Mouse (Mus musculus) intestine, embryonic 16.5 days (tissue): ENCODE results near the gene D030056L22Rik. TPM values are rescaled to one million over a fixed set of nuclear protein-coding genes. Genes with fewer than 3 reads are reported as not detected.

Experiments used
- ATAC-seq: fragments of 200-750 bp; cut with Nextera tagmentation; 2 replicates; pipeline ENCODE4 v1.8.0; 2017; ENCODE audit warnings: moderate TSS enrichment, moderate library complexity
- H3K27ac ChIP-seq: fragments of 300-500 bp; sonication (generic); 2 replicates; pipeline ENCODE4 v1.5.1; 2014; ENCODE audit warnings: mild to moderate bottlenecking, low read length
- H3K27me3 ChIP-seq: fragments of 300-500 bp; sonication (generic); replicated peaks from 2 replicates; pipeline ENCODE4 v1.6.1; 2014; ENCODE audit warnings: low read length, control low read depth, mixed read lengths; ENCODE audit not compliant: control insufficient read depth, insufficient read depth
- H3K36me3 ChIP-seq: fragments of 300-500 bp; sonication (generic); 2 replicates; pipeline ENCODE4 v1.6.1; 2014; ENCODE audit warnings: low read length, control low read depth; ENCODE audit not compliant: control insufficient read depth, insufficient read depth
- H3K4me1 ChIP-seq: fragments of 300-500 bp; sonication (generic); 2 replicates; pipeline ENCODE4 v1.6.1; 2014; ENCODE audit warnings: low read length, control low read depth, mixed read lengths; ENCODE audit not compliant: control insufficient read depth, insufficient read depth
- H3K4me2 ChIP-seq: fragments of 300-500 bp; sonication (generic); 2 replicates; pipeline ENCODE4 v1.6.1; 2014; ENCODE audit warnings: low read depth, low read length, control low read depth
- H3K4me3 ChIP-seq: fragments of 300-500 bp; sonication (generic); 2 replicates; pipeline ENCODE4 v1.5.1; 2014; ENCODE audit warnings: mild to moderate bottlenecking, low read length
- H3K9ac ChIP-seq: fragments of 300-500 bp; sonication (generic); 2 replicates; pipeline ENCODE4 v1.6.1; 2014; ENCODE audit warnings: low read depth, low read length
- H3K9me3 ChIP-seq: fragments of 300-500 bp; sonication (generic); 2 replicates; pipeline ENCODE4 v1.6.1; 2016; ENCODE audit warnings: low read length, control low read depth; ENCODE audit not compliant: control insufficient read depth
- WGBS: fragments of 180-500 bp; shearing (Covaris S2); extraction: QIAGEN DNeasy Blood & Tissue Kit; methylation state at CpG from one replicate; pipeline ENCODE4 v1.1.7; 2014; 5-methylcytosine and 5-hydroxymethylcytosine counted together
- polyA plus RNA-seq: library from polyadenylated mRNA; unstranded; fragments of >200 nt; fragmentation: Nextera tagmentation; extraction: Ambion mirVana; gene quantifications from 2 replicates; pipeline ENCODE4 v1.2.1, GENCODE M21; 2015

D030056L22Rik gene
- polyA plus RNA-seq, 1 experiment from 2014 or later, result 17.6 TPM

DNA sequence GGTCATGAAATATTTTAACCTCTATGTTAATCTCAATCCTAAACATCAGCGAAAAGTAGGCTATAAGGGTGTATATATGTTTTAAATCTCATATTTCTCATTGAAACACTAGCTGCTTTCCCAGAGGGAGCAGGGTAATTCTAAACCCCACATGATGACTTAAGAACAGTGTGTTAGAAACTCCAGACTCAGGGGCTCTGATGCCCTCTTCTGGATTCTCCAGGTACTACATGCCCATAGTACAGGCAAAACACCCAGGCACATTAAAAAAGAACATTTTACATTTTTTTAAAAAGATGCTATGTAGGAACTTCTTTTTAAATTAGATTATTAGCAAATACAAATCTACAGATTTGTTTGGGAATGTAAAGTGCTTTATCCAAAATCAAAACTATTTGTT, 3.4 kb downstream of the D030056L22Rik start:
- Histone ChIP-seq H3K27ac (no peak overlapping the region), H3K9ac (no peak overlapping the region), H3K4me2 (no peak overlapping the region), H3K27me3 (no peaks in the 10 kb centered on the region), H3K36me3 (peaks cover 3% of the 10 kb centered on the region; the same call in 1 of the 2 replicates), H3K4me1 (peaks cover 10% of the 10 kb centered on the region), H3K9me3 (no peaks in the 10 kb centered on the region), H3K4me3 (no peak overlapping the region)
- WGBS, result 34% methylated on average over 1 of the region's 1 CpGs
- no peak for ATAC-seq

- 87% methylated on average over 3 of the region's 3 CpGs for WGBS
Observed at GRCm38 (mm10) chr19:18720337-18720736, 7.3 kb downstream of the D030056L22Rik start.

GRCm38 (mm10) chr19:18725186-18725585, 12.2 kb downstream of the D030056L22Rik start:
- H3K4me2 ChIP-seq, result no peak overlapping the region
- 91% methylated on average over 2 of the region's 2 CpGs for WGBS
- H3K4me1 ChIP-seq, result no peaks in the 10 kb centered on the region
- H3K27ac ChIP-seq, result no peak overlapping the region
- H3K36me3 ChIP-seq, result no peaks in the 10 kb centered on the region
- no peak overlapping the region for H3K9ac ChIP-seq
- no peak for ATAC-seq
- H3K27me3 ChIP-seq, result no peaks in the 10 kb centered on the region
- H3K4me3 ChIP-seq, result no peak overlapping the region
- H3K9me3 ChIP-seq, result no peaks in the 10 kb centered on the region

More at GRCm38 (mm10) chr19:18720337-18720736, 7.3 kb downstream of the D030056L22Rik start:
- no peak for ATAC-seq
- no peak overlapping the region for H3K27ac ChIP-seq
- H3K36me3 ChIP-seq, result peaks cover 3% of the 10 kb centered on the region; the same call in 1 of the 2 replicates
- H3K4me2 ChIP-seq, result no peak overlapping the region
- no peaks in the 10 kb centered on the region for H3K9me3 ChIP-seq
- no peaks in the 10 kb centered on the region for H3K4me1 ChIP-seq
- H3K9ac ChIP-seq, result no peak overlapping the region
- H3K27me3 ChIP-seq, result no peaks in the 10 kb centered on the region
- no peak overlapping the region for H3K4me3 ChIP-seq

- no peak overlapping the region for H3K4me2 ChIP-seq
- no peaks in the 10 kb centered on the region for H3K36me3 ChIP-seq
- no peak overlapping the region for H3K9ac ChIP-seq
- no peak overlapping the region for H3K4me3 ChIP-seq
- no peak overlapping the region for H3K27ac ChIP-seq
- H3K27me3 ChIP-seq, result no peaks in the 10 kb centered on the region
- 40% methylated on average over 7 of the region's 7 CpGs for WGBS
- peak; percentile 82 for ATAC-seq
- no peaks in the 10 kb centered on the region for H3K4me1 ChIP-seq
- H3K9me3 ChIP-seq, result no peaks in the 10 kb centered on the region
Observed at GRCm38 (mm10) chr19:18730255-18730654, 17.3 kb downstream of the D030056L22Rik start.

DNA sequence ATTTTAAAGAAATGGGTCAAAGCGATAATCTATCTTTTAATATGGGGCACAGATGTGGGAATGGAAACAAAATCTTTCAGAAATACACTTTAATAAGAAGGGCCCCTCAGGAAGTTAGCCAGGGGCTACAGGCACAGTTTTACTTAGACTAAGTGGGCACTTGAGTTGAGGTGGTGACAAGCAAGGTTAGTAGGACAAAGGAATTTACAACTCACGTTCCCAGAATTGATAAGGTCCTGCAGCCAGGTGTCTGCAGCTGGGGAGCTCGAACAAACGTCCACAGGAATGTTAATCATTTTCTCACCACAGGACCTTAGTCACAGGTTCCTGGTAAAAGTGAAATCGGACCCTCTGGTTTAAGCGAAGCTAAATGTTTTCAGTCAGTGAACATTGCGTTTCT, 18.1 kb downstream of the D030056L22Rik start:
- Histone ChIP-seq H3K9me3 (no peaks in the 10 kb centered on the region), H3K27ac (no peak overlapping the region), H3K4me2 (no peak overlapping the region), H3K36me3 (no peaks in the 10 kb centered on the region), H3K4me3 (no peak overlapping the region), H3K9ac (no peak overlapping the region), H3K4me1 (no peaks in the 10 kb centered on the region), H3K27me3 (no peaks in the 10 kb centered on the region)
- WGBS, result 27% methylated on average over 7 of the region's 7 CpGs
- ATAC-seq, result no peak

GRCm38 (mm10) chr19:18735901-18736300, 22.9 kb downstream of the D030056L22Rik start:
- WGBS, result 93% methylated on average over 4 of the region's 4 CpGs
- Histone ChIP-seq H3K36me3 (no peaks in the 10 kb centered on the region), H3K27ac (no peak overlapping the region), H3K9ac (no peak overlapping the region), H3K9me3 (no peaks in the 10 kb centered on the region), H3K4me3 (no peak overlapping the region), H3K4me2 (no peak overlapping the region), H3K27me3 (no peaks in the 10 kb centered on the region), H3K4me1 (no peaks in the 10 kb centered on the region)
- ATAC-seq, result no peak

DNA sequence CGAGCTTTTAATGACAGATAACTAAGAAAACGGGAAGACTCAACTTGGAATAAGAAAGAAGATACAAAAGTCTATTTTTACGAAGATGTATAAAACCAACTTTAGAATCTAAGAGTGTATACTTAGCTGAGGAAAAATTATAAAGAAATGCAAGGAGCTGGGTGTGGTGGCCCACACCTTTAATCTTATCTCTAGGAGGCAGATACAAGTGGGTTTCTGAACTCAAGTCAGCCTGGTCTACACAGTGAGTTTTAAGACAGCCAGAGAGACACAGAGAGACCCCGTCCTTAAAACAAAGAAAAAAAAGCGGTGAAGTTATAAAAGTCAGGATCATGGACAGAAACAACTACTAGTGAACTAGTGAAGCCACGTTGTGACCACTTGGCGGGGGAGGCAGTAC, 26.2 kb downstream of the D030056L22Rik start:
- H3K4me3 ChIP-seq, result no peak overlapping the region
- H3K4me2 ChIP-seq, result no peak overlapping the region
- no peak overlapping the region for H3K9ac ChIP-seq
- H3K9me3 ChIP-seq, result no peaks in the 10 kb centered on the region
- 74% methylated on average over 7 of the region's 7 CpGs for WGBS
- no peaks in the 10 kb centered on the region for H3K27me3 ChIP-seq
- no peak for ATAC-seq
- no peaks in the 10 kb centered on the region for H3K36me3 ChIP-seq
- no peaks in the 10 kb centered on the region for H3K4me1 ChIP-seq
- H3K27ac ChIP-seq, result no peak overlapping the region

DNA sequence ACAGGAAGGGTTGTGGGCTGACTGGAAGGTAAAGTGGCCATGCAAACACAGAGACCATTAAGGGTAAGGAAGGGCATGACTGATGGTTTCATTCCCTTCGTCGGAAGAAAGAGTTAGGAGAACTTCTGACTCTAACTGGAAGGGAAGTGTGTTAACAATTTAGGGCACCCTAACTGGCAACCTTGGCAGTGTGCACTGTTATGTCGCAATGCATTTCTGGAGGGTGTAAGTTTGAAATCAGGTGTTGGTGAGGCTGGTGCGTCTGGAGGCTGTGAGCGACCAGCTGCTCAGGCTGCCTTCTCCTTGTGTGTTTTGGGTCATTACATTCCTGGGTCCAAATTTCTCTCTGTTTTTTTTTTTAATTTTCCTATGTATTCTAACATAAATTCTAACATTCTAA, 31.0 kb downstream of the D030056L22Rik start:
- no peaks in the 10 kb centered on the region for H3K36me3 ChIP-seq
- H3K27me3 ChIP-seq, result no peaks in the 10 kb centered on the region
- no peak overlapping the region for H3K9ac ChIP-seq
- no peaks in the 10 kb centered on the region for H3K4me1 ChIP-seq
- H3K9me3 ChIP-seq, result no peaks in the 10 kb centered on the region
- WGBS, result 85% methylated on average over 5 of the region's 5 CpGs
- no peak overlapping the region for H3K4me3 ChIP-seq
- no peak for ATAC-seq
- no peak overlapping the region for H3K27ac ChIP-seq
- H3K4me2 ChIP-seq, result no peak overlapping the region

DNA sequence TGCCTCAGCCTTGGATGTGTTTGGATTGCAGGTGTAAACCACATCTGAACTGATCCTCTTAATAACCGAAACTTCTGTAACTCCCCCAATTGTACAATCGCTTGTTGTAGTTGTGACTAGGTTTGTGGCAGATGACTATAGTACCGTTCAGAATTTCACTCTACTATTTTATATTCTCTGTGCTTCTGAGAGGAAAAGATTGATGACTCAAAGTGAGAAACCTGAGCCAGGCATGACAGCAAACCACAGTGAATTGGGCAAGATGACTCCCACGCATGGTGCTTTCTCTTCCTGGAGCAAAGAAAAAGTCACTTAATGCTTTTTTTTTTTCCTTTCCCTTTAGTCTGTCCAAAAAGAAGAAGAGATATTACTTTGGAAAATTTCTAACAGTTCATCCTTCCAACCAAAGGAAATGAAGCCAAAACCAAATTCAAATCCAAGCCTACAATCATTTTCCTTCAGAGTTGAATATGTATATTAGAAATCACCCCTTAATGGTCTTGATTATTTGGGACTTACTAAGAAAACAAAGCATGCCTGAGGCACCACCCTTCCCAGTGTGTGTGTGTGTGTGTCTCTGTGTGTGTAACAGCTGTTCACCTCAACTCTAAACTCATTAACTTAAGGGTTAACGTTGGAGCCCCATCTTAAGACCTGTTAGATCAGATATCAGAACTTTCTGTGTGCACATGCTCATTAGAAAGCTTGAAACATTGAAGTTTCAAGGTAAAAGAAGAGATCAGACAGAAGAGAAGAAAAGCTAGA, 33.8 kb downstream of the D030056L22Rik start:
- Histone ChIP-seq H3K4me2 (no peak overlapping the region), H3K27me3 (no peaks in the 10 kb centered on the region), H3K4me1 (0 out of 2 replicates have a peak, but pooled peaks cover 2% of the 10 kb centered on the region), H3K4me3 (no peak overlapping the region), H3K27ac (no peak overlapping the region), H3K9ac (no peak overlapping the region), H3K9me3 (no peaks in the 10 kb centered on the region), H3K36me3 (no peaks in the 10 kb centered on the region)
- no peak for ATAC-seq
- WGBS, result 87% methylated on average over 5 of the region's 5 CpGs

DNA sequence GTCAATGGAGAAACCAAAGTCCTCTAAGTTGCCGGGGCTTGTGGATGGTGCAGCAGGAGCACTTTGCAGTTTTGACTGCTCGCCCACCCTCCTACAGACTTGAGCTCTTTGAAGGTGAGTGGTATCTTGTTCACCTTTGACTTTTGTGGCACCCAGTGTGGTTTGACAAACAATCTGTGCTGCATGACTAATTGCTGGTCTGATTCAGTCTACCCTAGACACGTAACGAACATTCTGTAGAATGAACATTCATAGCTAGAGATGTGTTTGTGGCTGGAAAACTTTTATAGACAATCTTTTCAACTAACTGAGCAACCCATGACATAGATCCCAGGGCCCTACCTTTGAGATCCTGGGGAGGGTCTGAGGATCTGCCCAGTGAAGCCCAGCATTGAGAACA, 34.4 kb downstream of the D030056L22Rik start:
- no peak overlapping the region for H3K4me3 ChIP-seq
- ATAC-seq, result no peak
- H3K9ac ChIP-seq, result no peak overlapping the region
- no peaks in the 10 kb centered on the region for H3K36me3 ChIP-seq
- WGBS, result 87% methylated on average over 4 of the region's 4 CpGs
- no peaks in the 10 kb centered on the region for H3K9me3 ChIP-seq
- no peak overlapping the region for H3K4me2 ChIP-seq
- no peaks in the 10 kb centered on the region for H3K27me3 ChIP-seq
- 0 out of 2 replicates have a peak, but pooled peaks cover 2% of the 10 kb centered on the region for H3K4me1 ChIP-seq
- no peak overlapping the region for H3K27ac ChIP-seq
